Mouse (Mus musculus) midbrain, postnatal 0 days (tissue): ENCODE data around the gene Ubr4. TPM values are rescaled to one million over a fixed set of nuclear protein-coding genes. Genes with fewer than 3 reads are reported as not detected.
A peak's percentile ranks its signal among the peaks of the same experiment; 100 is the strongest.

Experiments
- ATAC-seq: fragments of 200-750 bp; cut with Nextera tagmentation; 2 replicates; pipeline ENCODE4 v1.8.0; 2017; ENCODE audit warnings: moderate number of reproducible peaks, mild to moderate bottlenecking, moderate TSS enrichment, moderate library complexity; ENCODE audit not compliant: low FRiP score
- DNase-seq: peaks from one replicate; pipeline ENCODE4 v3.0.0-alpha.2; 2015; ENCODE audit warnings: low spot score
- H3K27ac ChIP-seq: fragments of 300-500 bp; sonication (generic); 2 replicates; pipeline ENCODE4 v1.5.1; 2014; ENCODE audit warnings: low read depth, mild to moderate bottlenecking, low read length, mixed read lengths
- H3K27me3 ChIP-seq: fragments of 300-500 bp; sonication (generic); 2 replicates; pipeline ENCODE4 v1.6.1; 2014; ENCODE audit warnings: low read length, control low read depth, mixed read lengths; ENCODE audit not compliant: insufficient read depth
- H3K36me3 ChIP-seq: fragments of 300-500 bp; sonication (generic); 2 replicates; pipeline ENCODE4 v1.6.1; 2014; ENCODE audit warnings: low read length, control low read depth, mixed read lengths; ENCODE audit not compliant: insufficient read depth
- H3K4me1 ChIP-seq: fragments of 300-500 bp; sonication (generic); 2 replicates; pipeline ENCODE4 v1.6.1; 2014; ENCODE audit warnings: mild to moderate bottlenecking, control low read depth, antibody characterized with exemption, low read length, mixed read lengths; ENCODE audit not compliant: insufficient read depth
- H3K4me2 ChIP-seq: fragments of 300-500 bp; sonication (generic); 2 replicates; pipeline ENCODE4 v1.6.1; 2014; ENCODE audit warnings: low read depth, mild to moderate bottlenecking, low read length, mixed read lengths; ENCODE audit not compliant: poor library complexity, severe bottlenecking
- H3K4me3 ChIP-seq: fragments of 300-500 bp; sonication (generic); 2 replicates; pipeline ENCODE4 v1.5.1; 2014; ENCODE audit warnings: low read depth, mild to moderate bottlenecking, low read length, moderate library complexity
- H3K9ac ChIP-seq: fragments of 300-500 bp; sonication (generic); replicated peaks from 2 replicates; pipeline ENCODE4 v1.6.1; 2014; ENCODE audit warnings: mild to moderate bottlenecking, low read length, moderate library complexity, mixed read lengths; ENCODE audit not compliant: poor library complexity, severe bottlenecking
- H3K9me3 ChIP-seq: fragments of 300-500 bp; sonication (generic); 2 replicates; pipeline ENCODE4 v1.6.1; 2016; ENCODE audit warnings: low read length, control low read depth
- CTCF ChIP-seq: IDR thresholded peaks from 2 replicates; pipeline ENCODE4 v1.5.1; 2016; ENCODE audit warnings: antibody characterized with exemption, mild to moderate bottlenecking
- WGBS: fragments of 180-500 bp; shearing (Covaris S2); extraction: QIAGEN DNeasy Blood & Tissue Kit; methylation state at CpG from one replicate; pipeline ENCODE4 v1.1.7; 2014; 5-methylcytosine and 5-hydroxymethylcytosine counted together
- microRNA-seq: library from miRNA; unstranded; fragments of <30 nt; microRNA quantifications from one replicate; pipeline ENCODE4, GENCODE M21; 2016; ENCODE audit warnings: borderline number of aligned reads
- polyA plus RNA-seq: library from polyadenylated mRNA; unstranded; fragments of >200 nt; fragmentation: Nextera tagmentation; extraction: Ambion mirVana; gene quantifications from 2 replicates; pipeline ENCODE4 v1.2.1, GENCODE M21; 2015
- total RNA-seq: library from RNA; depleted of rRNA; stranded (reverse); fragments of >200 nt; gene quantifications from 2 replicates; pipeline ENCODE4 v1.2.3, GENCODE M21; 2014; rRNA removed

The Ubr4 gene
- total and polyA plus RNA-seq, 2 experiments from 2014 or later, result 63.6 to 176 TPM

- Histone ChIP-seq H3K36me3 (no peaks in the 10 kb centered on the region), H3K4me3 (no peak overlapping the region), H3K27ac (no peak overlapping the region), H3K4me2 (no peak overlapping the region), H3K9ac (no peak overlapping the region), H3K9me3 (no peaks in the 10 kb centered on the region), H3K4me1 (no peaks in the 10 kb centered on the region), H3K27me3 (no peaks in the 10 kb centered on the region)
- TF ChIP-seq CTCF, result no peak
- no peak for DNase-seq
- no peak for ATAC-seq
- whole genome bisulfite sequencing, result 95% methylated on average over 10 of the region's 10 CpGs
Observed at GRCm38 (mm10) chr4:139532081-139532480, 179.7 kb downstream of the Ubr4 start.

- Histone ChIP-seq H3K9ac (no peak overlapping the region), H3K4me3 (no peak overlapping the region), H3K27ac (no peak overlapping the region), H3K4me1 (no peaks in the 10 kb centered on the region), H3K4me2 (no peak overlapping the region), H3K27me3 (no peaks in the 10 kb centered on the region), H3K36me3 (no peaks in the 10 kb centered on the region), H3K9me3 (no peaks in the 10 kb centered on the region)
- no peak for TF ChIP-seq CTCF
- DNase-seq (peak; percentile 43), ATAC-seq (peak; percentile 54; the same call in 1 of the 2 replicates)
- 25% methylated on average over 12 of the region's 12 CpGs for WGBS
Observed at GRCm38 (mm10) chr4:139535127-139535695, 182.8 kb downstream of the Ubr4 start.

- H3K9ac ChIP-seq, result no peak overlapping the region
- DNase-seq (no peak), ATAC-seq (no peak; the same call in 1 of the 2 replicates)
- WGBS, result 60% methylated on average over 7 of the region's 7 CpGs
- no peaks in the 10 kb centered on the region for H3K27me3 ChIP-seq
- TF ChIP-seq CTCF, result no peak
- H3K36me3 ChIP-seq, result no peaks in the 10 kb centered on the region
- H3K9me3 ChIP-seq, result no peaks in the 10 kb centered on the region
- H3K4me3 ChIP-seq, result no peak overlapping the region
- H3K4me2 ChIP-seq, result no peak overlapping the region
- no peaks in the 10 kb centered on the region for H3K4me1 ChIP-seq
- H3K27ac ChIP-seq, result no peak overlapping the region
Observed at GRCm38 (mm10) chr4:139535719-139536118, 183.3 kb downstream of the Ubr4 start.

GRCm38 (mm10) chr4:139536706-139537105 is 184.3 kb downstream of the Ubr4 start:
- no peak for ATAC-seq
- Histone ChIP-seq H3K9me3 (no peaks in the 10 kb centered on the region), H3K27ac (no peak overlapping the region), H3K36me3 (no peaks in the 10 kb centered on the region), H3K27me3 (no peaks in the 10 kb centered on the region), H3K4me1 (no peaks in the 10 kb centered on the region), H3K4me2 (no peak overlapping the region), H3K9ac (no peak overlapping the region), H3K4me3 (no peak overlapping the region)
- TF ChIP-seq CTCF, result no peak
- WGBS, result 90% methylated on average over 9 of the region's 9 CpGs
- DNase-seq, result peak; percentile 10

Small RNAs within 50 kb of the gene (microRNA-seq; reads per million reads assigned to microRNA genes)
- gene Gm24245, result 1.7 reads per million
- not detected for gene Gm25732

Other genes starting within 250 kb of the Ubr4 start
- gene Minos1, start 221.5 kb upstream of the Ubr4 start, total RNA-seq, result 21.9 and 31.0 TPM in 2 replicates
- 377 and 397 TPM in 2 replicates for gene Minos1, start 221.5 kb upstream of the Ubr4 start, polyA plus RNA-seq
- 84.0 and 108 TPM in 2 replicates for gene Capzb, start 159.7 kb upstream of the Ubr4 start, total RNA-seq
- 308 and 309 TPM in 2 replicates for gene Capzb, start 159.7 kb upstream of the Ubr4 start, polyA plus RNA-seq
- 19.3 and 26.5 TPM in 2 replicates for gene Pqlc2, start 41.9 kb upstream of the Ubr4 start, total RNA-seq
- gene Pqlc2, start 41.9 kb upstream of the Ubr4 start, polyA plus RNA-seq, result 10.9 and 15.2 TPM in 2 replicates
- gene Akr7a5, start 41.9 kb upstream of the Ubr4 start, total RNA-seq, result 45.0 and 65.4 TPM in 2 replicates
- gene Akr7a5, start 41.9 kb upstream of the Ubr4 start, polyA plus RNA-seq, result 64.4 and 65.6 TPM in 2 replicates
- 32.0 and 36.1 TPM in 2 replicates for gene Mrto4, start within 50 bp of the Ubr4 start, total RNA-seq
- gene Mrto4, start within 50 bp of the Ubr4 start, polyA plus RNA-seq, result 68.3 and 75.0 TPM in 2 replicates
- 70.3 and 78.3 TPM in 2 replicates for gene Emc1, start within 50 bp of the Ubr4 start, total RNA-seq
- 49.3 and 50.3 TPM in 2 replicates for gene Emc1, start within 50 bp of the Ubr4 start, polyA plus RNA-seq
- gene Iffo2, start 177.9 kb downstream of the Ubr4 start, total RNA-seq, result 14.8 and 18.1 TPM in 2 replicates
- gene Iffo2, start 177.9 kb downstream of the Ubr4 start, polyA plus RNA-seq, result 4.3 and 5.8 TPM in 2 replicates